Mouse (Mus musculus) NIH3T3 (cell line): Measurements from ENCODE around the gene Galnt18.
A peak's percentile ranks its signal among the peaks of the same experiment; 100 is the strongest.

Experiments
- DNase-seq: peaks from one replicate; pipeline ENCODE4 v3.0.0-alpha.2; 2012; ENCODE audit warnings: low read depth

Galnt18 gene

DNA sequence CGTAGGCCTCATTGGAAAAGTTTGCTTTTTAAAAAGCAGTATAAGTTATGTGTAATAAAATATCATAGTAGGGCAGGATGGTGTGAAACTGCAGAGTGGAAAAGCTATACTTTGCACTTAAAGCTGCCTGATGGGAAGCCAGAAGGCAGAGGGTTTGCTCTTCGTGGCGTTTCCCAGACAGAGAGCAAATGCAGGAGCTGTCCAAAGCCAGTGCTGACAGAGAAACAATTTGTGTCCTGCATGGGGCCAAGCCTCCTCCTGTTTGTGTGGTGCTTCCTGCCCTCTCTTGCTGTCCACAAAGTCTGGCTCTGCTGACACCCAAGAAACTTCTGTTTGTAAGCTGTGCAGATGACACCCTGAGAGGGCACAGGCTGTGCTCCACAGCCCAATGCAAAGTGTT is 220.8 kb downstream of the Galnt18 start:
- DNase-seq: peak; percentile 42

DNA sequence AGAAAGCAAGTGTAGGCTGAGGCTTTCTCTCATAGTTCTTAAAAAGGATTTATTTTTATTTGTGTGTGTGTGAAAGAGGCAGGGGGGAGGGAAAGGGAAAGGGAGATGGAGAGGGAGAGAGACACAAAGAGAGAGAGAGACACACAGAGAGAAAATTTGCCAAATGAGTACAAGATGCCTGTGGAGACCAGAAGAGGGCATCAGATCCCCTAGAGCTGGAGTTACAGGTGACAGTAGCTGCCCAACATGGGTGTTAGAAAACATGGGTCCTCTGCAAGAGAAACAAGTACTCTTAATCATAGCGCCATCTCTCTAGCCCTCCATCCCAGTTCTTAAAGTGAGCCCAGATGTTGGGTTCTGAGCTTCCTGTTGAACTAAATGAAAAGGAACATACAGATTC is 228.8 kb downstream of the Galnt18 start:
- no peak for DNase-seq

DNA sequence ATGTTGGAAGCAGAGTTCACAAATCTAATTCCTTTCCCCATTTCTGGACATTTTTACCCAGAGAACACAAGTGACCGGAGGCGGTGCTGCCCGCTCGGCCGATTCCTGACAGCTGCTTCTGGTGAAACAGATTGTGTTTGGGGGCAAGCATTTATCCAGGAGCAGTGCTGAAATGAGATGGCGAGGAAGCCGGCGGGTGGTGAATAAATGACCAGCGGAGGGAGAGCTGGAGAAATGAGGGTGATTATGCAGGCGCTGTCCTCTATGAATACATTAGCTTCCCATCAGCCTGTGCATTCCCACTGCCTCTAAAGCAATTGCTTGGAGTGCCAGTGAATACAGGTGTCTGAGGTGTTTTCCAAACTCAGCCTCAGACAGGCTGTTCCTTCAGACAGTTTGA is 232.7 kb downstream of the Galnt18 start:
- no peak for DNase-seq

DNA sequence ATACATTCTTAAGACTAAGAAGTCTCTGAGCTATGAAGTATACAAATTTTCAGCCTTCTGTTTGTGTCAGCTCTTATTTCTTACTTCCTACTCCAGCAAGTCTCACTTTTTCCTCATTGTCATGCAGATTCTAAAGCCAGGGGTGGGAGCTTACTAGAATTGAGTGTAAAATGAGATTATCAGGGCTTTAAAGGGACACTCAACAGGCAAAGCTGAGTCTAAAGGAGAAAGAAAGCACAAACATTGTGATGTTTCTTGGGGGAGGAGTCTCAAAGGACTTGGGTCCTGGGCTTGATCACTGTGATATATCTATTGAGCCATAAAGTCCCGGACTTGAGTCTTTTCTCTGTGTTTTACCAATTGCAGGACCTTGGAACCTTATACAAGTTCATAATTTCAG is 234.2 kb downstream of the Galnt18 start:
- no peak for DNase-seq

DNA sequence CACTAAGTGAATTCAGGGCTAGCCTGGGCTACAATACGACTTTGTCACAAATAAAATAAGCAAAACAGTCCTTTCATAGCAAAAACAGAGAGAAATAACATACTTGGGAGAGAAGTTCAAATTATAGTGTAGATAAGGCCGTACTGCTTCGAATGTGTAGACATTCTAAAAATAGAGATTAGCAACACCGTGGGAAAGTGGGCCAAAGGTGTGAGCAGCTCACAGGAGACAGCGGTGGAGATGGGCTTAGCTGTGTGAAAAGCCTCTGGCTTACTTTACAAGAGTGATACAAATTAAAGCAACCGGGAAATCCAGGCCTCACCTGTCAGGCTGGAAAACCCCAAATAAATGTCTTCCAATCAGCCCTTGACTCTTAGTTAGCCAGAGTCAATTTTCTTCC is 241.8 kb downstream of the Galnt18 start:
- no peak for DNase-seq

DNA sequence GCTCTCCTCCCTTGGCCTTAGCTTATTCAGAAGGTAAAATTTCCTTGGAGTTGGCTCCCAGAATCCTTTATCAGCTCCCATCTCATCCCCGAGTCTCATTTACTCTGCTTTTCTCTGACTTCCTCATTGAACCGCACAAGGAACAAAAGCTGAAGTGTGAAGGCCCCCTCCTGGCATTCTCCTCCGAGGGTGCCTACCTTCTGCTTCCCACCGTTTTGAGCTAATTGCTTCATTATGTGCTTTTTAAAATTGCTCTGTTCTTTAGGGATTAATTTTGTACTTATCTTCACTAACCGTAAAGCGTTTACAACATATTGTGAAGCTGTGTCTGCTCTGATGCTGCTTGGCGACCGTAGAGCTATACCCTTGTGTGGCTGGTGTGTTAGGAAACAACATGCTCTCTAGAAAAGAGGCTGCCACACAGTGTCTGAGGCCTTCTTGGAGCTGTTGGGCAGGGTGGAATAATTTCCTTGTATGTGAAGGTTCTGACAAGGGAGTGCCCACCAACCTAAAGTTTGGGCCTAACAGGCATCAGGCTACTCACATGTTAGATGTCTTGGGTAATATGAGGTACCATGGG is 244.9 kb downstream of the Galnt18 start:
- no peak for DNase-seq

DNA sequence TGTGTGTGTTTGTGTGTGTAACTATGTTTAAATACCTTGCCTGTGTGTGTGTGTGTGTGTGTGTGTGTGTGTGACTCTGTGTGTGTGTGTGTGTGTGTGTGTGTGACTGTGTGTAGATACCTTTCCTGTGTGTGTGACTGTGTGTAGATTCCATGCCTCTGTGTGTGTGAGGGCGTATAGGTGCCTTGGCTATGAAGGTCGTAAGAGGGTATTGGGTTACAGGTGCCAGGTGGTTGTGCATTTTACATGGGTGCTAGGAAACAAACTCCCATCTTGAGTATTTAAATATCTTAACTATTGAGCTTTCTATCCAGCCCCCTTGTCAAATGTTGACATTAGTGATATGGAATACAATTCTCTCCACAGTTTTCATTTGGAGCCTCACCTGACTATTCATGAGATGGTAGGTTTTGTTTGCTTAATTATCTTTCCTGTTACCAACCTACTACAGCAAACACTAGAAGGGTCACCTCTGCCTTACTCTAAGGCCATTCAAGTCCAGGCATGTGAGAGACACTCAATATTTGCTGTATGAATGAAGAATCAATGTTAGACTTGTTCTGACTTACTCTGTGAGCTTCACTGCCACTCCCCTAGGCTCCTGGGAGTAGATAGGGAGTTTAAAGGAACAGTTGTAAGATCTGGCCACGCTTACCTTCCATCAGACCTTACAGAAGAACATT is 250.7 kb downstream of the Galnt18 start:
- no peak for DNase-seq

DNA sequence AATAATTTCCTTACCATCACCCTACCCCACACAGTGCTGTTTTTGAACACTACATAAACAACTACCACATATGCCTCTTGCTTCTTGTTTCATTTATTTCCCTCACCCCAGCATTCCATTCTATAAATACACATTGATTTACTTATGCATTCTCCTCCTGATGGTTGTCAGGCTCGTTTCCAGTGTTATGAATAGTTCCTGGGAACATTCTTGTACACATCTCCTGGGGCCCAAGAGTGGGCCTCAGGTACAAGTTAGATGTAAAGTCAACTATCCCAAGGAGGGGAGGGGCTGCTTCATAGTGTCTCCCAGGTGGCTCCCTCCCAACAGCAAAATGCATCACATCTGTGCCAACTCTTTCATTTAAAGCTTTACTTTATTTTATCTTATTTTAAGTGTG is 251.3 kb downstream of the Galnt18 start:
- peak; percentile 57 for DNase-seq

DNA sequence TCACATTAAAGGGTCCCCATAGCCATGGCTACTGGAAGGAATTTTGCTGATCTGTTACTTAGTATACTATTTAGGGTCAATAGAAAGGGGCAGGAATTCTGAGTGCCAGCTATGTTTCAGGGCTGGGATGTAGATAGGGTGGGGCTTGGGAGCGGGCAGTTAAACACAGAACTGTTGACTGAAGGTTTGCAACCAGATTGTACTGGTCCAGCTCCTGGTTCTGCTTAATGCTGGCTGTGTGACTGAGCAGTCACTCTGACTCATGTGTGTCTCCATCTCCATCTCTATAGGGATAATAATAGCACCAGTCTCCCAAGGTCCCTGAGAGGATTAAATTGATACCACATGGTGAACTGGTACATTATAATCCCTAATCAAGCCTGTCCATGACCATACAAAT is 258.9 kb downstream of the Galnt18 start:
- peak; percentile 46 for DNase-seq

DNA sequence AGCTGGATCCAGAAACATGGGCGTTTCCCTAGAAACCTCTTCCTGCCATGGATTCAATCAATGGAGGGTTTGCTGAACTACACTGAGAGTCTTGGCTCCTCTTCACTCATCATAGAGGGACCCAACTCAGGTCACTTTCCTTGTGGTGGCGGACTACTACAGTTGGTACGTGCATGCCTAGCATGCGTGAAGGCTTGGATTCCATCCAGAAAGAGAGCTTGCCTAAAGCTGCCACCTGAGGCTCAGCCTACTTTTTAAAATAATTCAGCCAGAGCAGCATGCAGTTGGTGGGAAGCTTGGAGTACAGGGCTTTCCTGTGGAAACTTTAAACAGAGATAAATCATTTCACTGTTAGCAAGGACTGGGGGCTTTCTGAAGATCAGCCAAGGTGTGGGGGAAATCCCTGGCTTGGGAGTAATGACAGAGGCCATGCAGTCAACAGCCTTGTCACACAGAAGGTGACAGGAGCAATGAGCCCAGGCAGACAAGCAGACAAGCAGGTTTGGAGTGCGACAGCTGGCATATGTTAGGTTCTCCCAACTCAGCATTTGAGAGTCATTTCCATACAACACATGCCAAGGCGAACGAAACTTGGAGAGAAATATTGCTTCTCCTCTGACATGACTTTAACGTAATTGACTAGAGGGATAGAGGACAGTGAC is 261.1 kb downstream of the Galnt18 start:
- no peak for DNase-seq

DNA sequence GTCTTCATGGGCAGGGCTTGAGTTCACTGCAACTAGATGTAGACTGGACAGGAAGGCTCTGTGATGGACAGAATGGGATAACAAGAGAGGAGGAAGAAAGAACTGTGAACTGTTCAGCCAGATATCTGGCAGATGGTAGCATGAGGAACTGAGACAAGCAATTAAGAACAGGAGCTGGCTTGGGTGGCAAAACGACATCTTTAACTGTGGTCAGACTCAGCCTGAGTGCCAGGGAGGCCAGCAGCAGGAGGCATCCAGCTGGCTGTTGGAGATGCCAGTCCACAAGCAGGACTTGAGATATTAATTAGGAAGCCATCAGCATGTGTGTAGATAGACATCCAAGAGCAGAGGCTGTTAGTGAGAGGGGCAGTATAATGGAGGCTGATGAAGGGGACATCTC is 262.9 kb downstream of the Galnt18 start:
- DNase-seq: no peak

DNA sequence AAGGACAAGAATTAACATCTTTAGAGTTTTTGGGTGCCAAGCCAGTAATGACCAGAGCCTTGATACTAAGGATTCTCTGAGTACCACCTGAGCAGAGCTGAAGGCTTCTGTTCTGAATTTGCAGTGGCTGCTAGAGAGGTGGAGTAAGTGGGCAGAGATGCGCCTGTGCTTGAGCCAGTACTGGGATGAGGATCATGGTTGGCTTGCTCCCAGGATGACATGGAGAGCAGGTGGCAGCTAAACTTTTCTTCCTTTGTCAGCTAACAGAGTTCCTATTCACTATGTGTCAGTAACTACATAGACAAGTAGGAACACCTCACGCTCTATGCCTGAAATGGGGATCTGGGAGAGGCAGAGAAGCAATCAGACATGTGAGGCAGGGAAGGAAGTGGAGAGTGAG is 264.3 kb downstream of the Galnt18 start:
- no peak for DNase-seq

DNA sequence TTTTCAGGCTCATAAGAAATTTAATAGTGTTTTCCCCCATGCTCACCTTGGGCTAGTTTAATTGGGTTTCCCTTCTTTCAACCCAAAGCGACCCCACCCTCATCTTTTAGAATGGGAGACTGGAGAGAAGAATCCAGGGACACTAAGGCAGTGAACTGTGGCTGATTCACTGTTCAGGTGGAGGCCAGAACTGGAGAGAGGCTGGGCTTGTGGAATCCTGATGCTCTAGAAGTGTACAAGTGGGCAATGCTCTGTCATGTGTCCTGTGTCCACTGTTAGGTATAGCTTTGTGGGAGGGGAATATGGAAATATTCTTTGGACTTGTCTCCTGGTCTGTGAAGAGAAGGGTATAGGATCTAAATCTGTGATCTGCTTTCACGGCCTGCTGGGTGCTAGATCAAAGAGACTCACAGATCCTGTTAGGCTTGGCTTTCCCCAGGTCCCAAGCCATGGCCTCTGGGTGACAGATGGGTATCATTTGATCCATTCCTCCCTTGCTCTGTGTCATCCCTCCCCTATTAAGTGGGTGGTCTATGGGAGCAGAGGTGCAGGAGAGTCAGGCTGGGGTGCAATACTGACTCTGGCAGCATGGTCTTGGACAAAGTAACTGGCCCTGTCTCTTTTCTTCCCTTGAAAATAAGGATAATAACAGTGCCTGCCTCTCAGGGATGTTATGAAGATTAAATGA is 270.5 kb downstream of the Galnt18 start:
- no peak for DNase-seq

DNA sequence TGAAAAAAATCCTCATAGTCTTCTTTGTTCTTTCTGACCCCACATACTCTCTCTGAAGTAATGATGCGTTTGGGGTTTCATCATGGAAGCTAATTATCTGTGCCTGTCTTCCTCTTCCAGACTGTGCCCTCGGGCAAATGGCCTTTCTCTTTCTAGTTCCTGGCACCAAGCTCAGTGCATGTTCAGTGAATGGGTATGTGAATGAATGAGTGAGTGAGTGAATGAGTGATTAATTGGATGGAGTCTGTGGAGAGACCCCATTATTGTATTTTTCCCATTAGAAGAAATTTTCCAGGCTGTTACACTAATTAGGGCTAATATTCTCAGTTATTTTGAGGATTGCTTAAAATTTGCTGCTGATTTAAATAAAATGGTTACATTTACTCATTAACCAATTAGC is 279.2 kb downstream of the Galnt18 start:
- DNase-seq: no peak

DNA sequence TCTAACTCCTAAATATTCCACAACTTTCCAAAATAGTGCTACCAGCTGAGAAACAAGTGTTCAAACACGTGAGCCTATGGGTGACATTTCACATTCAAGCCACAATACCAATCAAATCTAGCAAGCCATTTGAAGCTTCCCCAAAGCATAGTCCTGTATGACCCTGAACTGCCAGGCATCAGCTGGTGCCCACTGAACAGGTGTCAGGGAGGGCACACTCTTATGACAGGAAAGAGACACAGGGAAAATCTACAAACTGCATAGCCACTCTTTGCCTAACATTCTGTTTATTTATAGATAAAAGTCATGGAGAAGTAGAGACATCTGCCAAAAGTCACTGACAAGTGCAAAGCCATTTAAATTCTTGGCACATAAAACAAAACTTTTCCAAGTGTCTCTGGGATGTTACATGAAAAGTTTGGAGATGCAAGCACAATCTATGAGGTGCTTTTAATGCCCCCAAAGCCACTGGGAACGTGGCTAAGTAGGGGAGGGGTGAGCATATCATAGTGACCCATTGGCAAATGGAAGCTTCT is 280.5 kb downstream of the Galnt18 start:
- DNase-seq: no peak

DNA sequence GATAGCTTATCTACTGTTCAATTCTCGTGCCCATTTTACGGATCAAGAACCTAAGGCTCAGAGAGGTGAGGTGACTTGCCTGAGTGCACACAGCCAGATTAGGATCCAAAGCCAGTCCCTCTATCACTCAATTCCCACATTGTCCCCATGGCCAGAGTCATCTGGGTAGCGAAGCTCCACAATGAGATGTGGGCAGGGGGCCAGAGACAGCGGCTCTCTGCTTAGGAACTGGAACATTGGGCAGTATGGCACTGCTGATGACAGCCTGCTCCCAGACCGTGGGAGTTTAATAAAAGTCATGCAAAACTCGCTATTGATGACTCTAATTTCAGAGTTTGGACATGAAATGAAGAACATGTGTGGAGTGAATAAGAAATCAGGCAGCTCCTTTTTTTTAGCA is 282.6 kb downstream of the Galnt18 start:
- no peak for DNase-seq

DNA sequence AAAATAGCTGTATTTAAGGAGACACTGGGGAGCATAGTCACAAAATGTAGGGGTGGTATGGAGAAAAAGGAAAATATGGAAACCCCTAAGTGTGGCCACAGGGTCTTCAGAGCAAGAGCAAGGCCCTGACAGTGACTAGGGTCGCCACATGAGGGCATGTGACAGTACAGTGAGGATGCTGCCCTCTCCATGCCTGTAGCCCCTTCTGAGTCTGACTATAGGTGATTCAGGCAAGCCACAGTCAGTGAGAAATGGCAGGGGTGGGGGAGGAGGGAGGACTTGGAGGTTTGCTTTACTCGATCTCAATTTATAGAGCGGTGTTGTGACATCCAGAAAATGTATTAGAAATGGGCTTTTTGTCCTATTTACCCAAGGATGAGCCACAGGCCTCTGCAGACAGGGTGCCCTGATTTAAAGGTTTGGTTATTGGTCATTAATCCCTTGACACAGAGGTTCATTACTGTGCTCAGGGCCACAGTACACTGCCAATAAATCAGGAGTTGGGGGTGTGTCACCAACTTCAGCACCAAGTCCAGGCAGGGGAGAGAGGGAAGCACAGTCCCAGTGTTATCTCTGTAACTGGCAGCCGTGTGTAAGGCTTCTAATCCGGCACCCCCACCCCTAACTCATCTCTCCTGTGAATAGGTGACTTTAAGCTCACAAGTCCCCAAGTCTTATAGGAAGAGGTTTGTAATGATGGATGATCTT is 287.4 kb downstream of the Galnt18 start:
- DNase-seq: no peak

DNA sequence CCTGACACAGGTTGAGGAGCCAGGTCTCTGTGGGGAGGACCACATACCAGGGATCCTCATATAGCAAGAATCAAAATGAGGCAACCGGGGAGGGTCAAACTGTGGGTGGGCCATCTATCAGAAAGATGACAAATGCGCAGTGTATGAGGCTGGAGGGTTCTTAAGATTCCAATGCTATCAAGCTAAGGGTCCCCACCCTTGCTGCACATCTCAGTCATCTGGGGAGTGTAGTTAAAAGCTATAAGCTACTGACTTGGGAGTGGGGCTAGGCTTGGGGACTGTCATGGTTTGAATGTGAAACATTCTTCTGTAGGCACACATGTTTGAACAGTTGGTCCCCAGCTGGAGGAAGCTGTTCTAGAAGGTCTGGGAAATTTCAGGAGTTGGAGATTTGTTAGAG is 288.2 kb downstream of the Galnt18 start:
- no peak for DNase-seq

DNA sequence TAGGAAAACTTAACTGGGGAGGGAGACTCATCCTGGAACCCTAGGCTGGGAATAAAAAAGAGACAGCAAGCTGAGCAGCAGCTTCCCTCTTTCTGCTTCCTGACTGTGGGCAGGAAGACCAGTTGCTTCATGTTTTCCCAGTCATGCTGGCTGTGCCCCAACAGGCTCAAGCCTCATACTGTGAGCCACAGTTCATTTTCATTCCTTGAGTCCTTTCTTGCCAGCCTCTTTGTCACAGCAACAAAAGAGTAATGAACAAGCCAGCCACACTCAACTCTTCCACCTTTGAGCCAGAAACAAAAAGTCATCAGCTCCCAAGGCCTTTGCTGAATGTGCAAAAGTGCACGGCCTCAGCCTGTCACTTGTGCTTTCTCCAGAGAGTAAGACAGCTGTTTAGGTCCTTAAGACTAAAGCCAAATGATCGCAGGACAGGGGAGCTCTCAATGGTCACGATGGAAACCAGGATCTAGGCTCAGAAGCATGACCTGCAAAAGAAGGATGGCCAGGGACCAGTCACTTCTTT is 292.9 kb downstream of the Galnt18 start:
- DNase-seq: peak; percentile 36

DNA sequence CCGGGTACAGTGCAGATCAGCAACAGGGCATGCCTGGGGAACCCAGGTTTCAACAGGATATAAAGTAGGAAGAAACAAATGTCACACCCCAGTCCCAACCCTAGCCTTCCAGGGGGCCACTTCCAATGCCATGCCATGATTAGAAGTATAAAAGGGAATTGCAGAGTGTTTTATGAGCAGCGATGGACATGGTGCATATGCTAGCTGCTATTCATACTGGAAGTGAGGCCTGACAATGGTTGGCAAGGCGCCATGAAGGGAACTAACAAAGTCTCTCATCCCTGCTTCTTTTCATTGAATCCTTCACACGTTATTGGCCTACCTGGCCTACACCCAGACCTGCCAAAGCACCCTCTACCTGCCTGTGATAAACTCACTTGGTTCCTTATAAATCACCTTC is 295.9 kb downstream of the Galnt18 start:
- DNase-seq: no peak

DNA sequence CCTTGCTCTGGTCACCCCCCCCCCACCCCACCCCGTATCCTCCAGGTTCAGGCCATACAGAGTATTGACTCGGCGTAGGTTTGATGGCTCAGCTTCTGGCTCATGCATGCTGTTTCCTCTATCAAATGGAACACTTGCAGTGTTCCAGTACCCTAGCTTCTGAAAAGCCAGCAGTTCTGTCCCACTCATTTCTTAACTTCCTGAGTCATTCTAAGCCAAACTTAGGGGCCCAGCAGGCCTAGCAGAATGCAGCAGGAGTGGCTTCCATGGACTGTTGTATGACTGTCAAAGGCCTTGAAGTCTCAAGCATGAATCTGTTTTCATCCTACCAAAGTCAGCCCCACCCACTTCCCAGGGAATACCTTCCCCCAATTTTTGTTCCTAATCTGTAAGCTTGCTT is 296.5 kb downstream of the Galnt18 start:
- DNase-seq: no peak

DNA sequence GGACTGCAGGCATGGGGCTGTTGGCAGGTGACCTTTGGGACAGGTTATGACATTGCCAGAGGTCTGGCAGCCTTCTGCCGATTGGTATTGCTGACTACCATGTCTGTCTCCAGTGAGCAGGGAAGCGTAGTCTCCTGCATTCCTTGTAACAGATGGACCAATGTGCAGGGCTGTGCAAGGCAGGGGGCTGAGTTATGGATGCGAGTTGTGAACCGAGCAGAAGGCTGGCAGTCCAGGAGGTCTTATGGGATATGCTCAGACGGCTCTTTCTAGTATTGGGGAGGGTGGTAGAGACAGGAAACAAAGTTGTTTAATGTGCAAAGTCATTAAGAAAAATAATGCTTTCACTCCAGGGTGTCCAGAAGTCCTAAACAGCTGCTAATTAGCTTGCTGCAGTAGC is 312.1 kb downstream of the Galnt18 start:
- no peak for DNase-seq
